Comparison of ENCODE assay signal across 14 mouse cellular contexts in genomic region chr11:102147213-102147989, GRCm38 (mm10). TPM values are rescaled to one million over a fixed set of nuclear protein-coding genes. Genes with fewer than 3 reads are reported as not detected.
DNase-seq lines count a peak whose midpoint lies in the region; ATAC-seq and TF ChIP-seq lines count a peak whose summit lies in the region.
"Had no signal": no experiment of that assay in that cellular context is flagged by ENCODE, and none has a peak within 500 bp of the region (broad histone marks: within the 10 kb centered on the region; RNA-seq: fewer than 3 reads in every experiment).

No protein-coding gene starts in this region.

- ATAC-seq in heart, embryonic 11.5 days (replicated peaks; ENCODE audit: insufficient number of reproducible peaks, low FRiP score, low TSS enrichment): no peak
- ATAC-seq in midbrain, embryonic 14.5 days (ENCODE audit: low FRiP score, low TSS enrichment): no peak
- ATAC-seq in limb, embryonic 12.5 days (ENCODE audit: insufficient number of reproducible peaks, insufficient read depth, low FRiP score, low TSS enrichment, low read depth): no peak
- no peak for ATAC-seq in megakaryocyte-erythroid progenitor cell, adult 5-6 weeks (replicated peaks; ENCODE audit: low FRiP score, low TSS enrichment, poor library complexity, severe bottlenecking)

- peak overlapping the region; percentile 61 for H3K4me2 ChIP-seq in heart, embryonic 11.5 days
- H3K4me2 ChIP-seq in midbrain, embryonic 14.5 days (ENCODE audit: low read length): no peak overlapping the region
- H3K4me2 ChIP-seq in limb, embryonic 12.5 days: peak overlapping the region; percentile 60
- H3K4me2 ChIP-seq: midbrain, embryonic 12.5 days had no signal

- H3K27me3 ChIP-seq in heart, embryonic 11.5 days (ENCODE audit: control insufficient read depth, insufficient read depth, low read length): peaks cover 64% of the 10 kb centered on the region
- peaks cover 74% of the 10 kb centered on the region for H3K27me3 ChIP-seq in midbrain, embryonic 10.5 days (ENCODE audit: low read depth, poor library complexity, severe bottlenecking)
- H3K27me3 ChIP-seq in midbrain, embryonic 14.5 days (ENCODE audit: control insufficient read depth, insufficient read depth, low read length): peaks cover 54% of the 10 kb centered on the region
- H3K27me3 ChIP-seq in limb, embryonic 12.5 days: peaks cover 74% of the 10 kb centered on the region
- peaks cover 3% of the 10 kb centered on the region for H3K27me3 ChIP-seq in testis, adult 2 months (ENCODE audit: control insufficient read depth, insufficient read depth, low read length)

- no peak for TF ChIP-seq CTCF in testis, adult 2 months (IDR thresholded peaks at IDR 0.05; ENCODE audit: control insufficient read depth, insufficient read depth, insufficient replicate concordance, low read depth, low read length)

- peaks cover 22% of the 10 kb centered on the region for H3K4me1 ChIP-seq in heart, embryonic 11.5 days (ENCODE audit: control insufficient read depth, insufficient read depth, low read length)
- H3K4me1 ChIP-seq in midbrain, embryonic 10.5 days: peaks cover 33% of the 10 kb centered on the region
- H3K4me1 ChIP-seq in midbrain, embryonic 14.5 days (ENCODE audit: control insufficient read depth, insufficient read depth, low read length): 0 out of 2 replicates have a peak, but pooled peaks cover 3% of the 10 kb centered on the region
- peaks cover 30% of the 10 kb centered on the region for H3K4me1 ChIP-seq in limb, embryonic 12.5 days (replicated peaks)
- peaks cover 19% of the 10 kb centered on the region for H3K4me1 ChIP-seq in testis, adult 2 months (ENCODE audit: control insufficient read depth, insufficient read depth, low read length)

- TF ChIP-seq POLR2A in testis, adult 2 months (IDR thresholded peaks at IDR 0.05; ENCODE audit: control insufficient read depth, low read depth, low read length): no peak

- WGBS in heart, embryonic 11.5 days (ENCODE audit: insufficient replicate concordance): 12% methylated on average over 34 of the region's 34 CpGs
- WGBS in midbrain, embryonic 10.5 days: 13% methylated on average over 34 of the region's 34 CpGs
- 9% methylated on average over 34 of the region's 34 CpGs for WGBS in midbrain, embryonic 14.5 days
- 13% methylated on average over 34 of the region's 34 CpGs for WGBS in limb, embryonic 12.5 days

- H3K36me3 ChIP-seq in heart, embryonic 11.5 days (ENCODE audit: control insufficient read depth, insufficient read depth, low read length): no peaks in the 10 kb centered on the region
- peaks cover 3% of the 10 kb centered on the region for H3K36me3 ChIP-seq in midbrain, embryonic 10.5 days
- peaks cover 1% of the 10 kb centered on the region; the same call in 1 of the 2 replicates for H3K36me3 ChIP-seq in midbrain, embryonic 14.5 days (ENCODE audit: control insufficient read depth, insufficient read depth, low read length)
- H3K36me3 ChIP-seq in limb, embryonic 12.5 days: peaks cover 1% of the 10 kb centered on the region
- no peaks in the 10 kb centered on the region for H3K36me3 ChIP-seq in testis, adult 2 months (ENCODE audit: control insufficient read depth, insufficient read depth, low read length)

- no peaks in the 10 kb centered on the region for H3K9me3 ChIP-seq in heart, embryonic 11.5 days (replicated peaks; ENCODE audit: control insufficient read depth, low read length)
- H3K9me3 ChIP-seq in midbrain, embryonic 10.5 days (replicated peaks): no peaks in the 10 kb centered on the region
- H3K9me3 ChIP-seq in midbrain, embryonic 14.5 days (ENCODE audit: control insufficient read depth, low read length): no peaks in the 10 kb centered on the region
- no peaks in the 10 kb centered on the region for H3K9me3 ChIP-seq in limb, embryonic 12.5 days
- H3K9me3 ChIP-seq: midbrain, embryonic 12.5 days had no signal

- H3K9ac ChIP-seq in heart, embryonic 11.5 days (ENCODE audit: low read depth, low read length): no peak overlapping the region; the same call in 1 of the 2 replicates
- no peak overlapping the region for H3K9ac ChIP-seq in midbrain, embryonic 14.5 days (replicated peaks; ENCODE audit: low read length)
- H3K9ac ChIP-seq in limb, embryonic 12.5 days (replicated peaks): no peak overlapping the region
- H3K9ac ChIP-seq: midbrain, embryonic 12.5 days had no signal

- H3K27ac ChIP-seq in heart, embryonic 11.5 days (ENCODE audit: low read depth, low read length): no peak overlapping the region
- H3K27ac ChIP-seq in midbrain, embryonic 10.5 days (replicated peaks): no peak overlapping the region
- H3K27ac ChIP-seq in midbrain, embryonic 14.5 days (replicated peaks; ENCODE audit: low read depth, low read length): no peak overlapping the region
- H3K27ac ChIP-seq in limb, embryonic 12.5 days: no peak overlapping the region
- H3K27ac ChIP-seq in testis, adult 2 months (ENCODE audit: control insufficient read depth, insufficient read depth, low read depth, low read length): no peak overlapping the region
- H3K27ac ChIP-seq: midbrain, embryonic 12.5 days had no signal

- peak overlapping the region; percentile 43 for H3K4me3 ChIP-seq in heart, embryonic 11.5 days (ENCODE audit: low read depth, low read length)
- peak overlapping the region; percentile 29 for H3K4me3 ChIP-seq in midbrain, embryonic 10.5 days
- no peak overlapping the region for H3K4me3 ChIP-seq in midbrain, embryonic 14.5 days (replicated peaks; ENCODE audit: low read depth, low read length)
- peak overlapping the region; percentile 38 for H3K4me3 ChIP-seq in limb, embryonic 12.5 days (replicated peaks)
- peak overlapping the region; percentile 22 for H3K4me3 ChIP-seq in testis, adult 2 months (ENCODE audit: control insufficient read depth, low read depth, low read length)
- H3K4me3 ChIP-seq: midbrain, embryonic 12.5 days had no signal

- DNase-seq in heart, adult 9 months (ENCODE audit: low spot score in 2 of 2): no peak
- DNase-seq in midbrain, embryonic 10.5 days (ENCODE audit: low spot score): peak; percentile 33
- DNase-seq in midbrain, embryonic 14.5 days: no peak
- no peak for DNase-seq in right cerebral cortex, postnatal 4 days
- DNase-seq: adrenal gland, postnatal 10 days; thymus, postnatal 36 days had no signal

RNA-seq across cellular contexts. Expression of gene Nags, which starts 2.1 kb away (rescaled TPM):
- 0.33 TPM in 1 of 2 replicates, not detected in the other for polyA plus RNA-seq in heart, embryonic 11.5 days (2014; fragmentation: Nextera tagmentation; extraction: Ambion mirVana)
- polyA plus RNA-seq in midbrain, embryonic 10.5 days (2016; fragmentation: Nextera tagmentation; extraction: Ambion mirVana): 0.10 TPM in 1 of 2 replicates, not detected in the other
- 0.08 TPM in 1 of 2 replicates, not detected in the other for polyA plus RNA-seq in midbrain, embryonic 14.5 days (2014; fragmentation: Nextera tagmentation; extraction: Ambion mirVana)
- polyA plus RNA-seq in limb, embryonic 12.5 days (2016; fragmentation: Nextera tagmentation; extraction: Ambion mirVana): 0.24 TPM in 1 of 2 replicates, not detected in the other
- 6.2 and 8.0 TPM in 2 replicates for polyA plus RNA-seq in testis, adult 2 months (2012; rRNA removed)
- total RNA-seq in megakaryocyte-erythroid progenitor cell, adult 5-6 weeks (2014; fragmentation: Nextera tagmentation): 7.4 and 9.5 TPM in 2 replicates
- 1.6 and 2.1 TPM in 2 replicates for total RNA-seq in megakaryocyte-erythroid progenitor cell, adult 5-6 weeks (2017)
- total RNA-seq: granulocyte monocyte progenitor cell, adult 5-6 weeks; layer of hippocampus, postnatal 14 days had no signal
- polyA plus RNA-seq: midbrain, embryonic 12.5 days had no signal

RNA-seq across cellular contexts. Expression of gene Tmem101, which starts 8.8 kb away (rescaled TPM):
- 31.2 and 36.3 TPM in 2 replicates for polyA plus RNA-seq in heart, embryonic 11.5 days (2014; fragmentation: Nextera tagmentation; extraction: Ambion mirVana)
- 40.4 and 42.3 TPM in 2 replicates for polyA plus RNA-seq in midbrain, embryonic 10.5 days (2016; fragmentation: Nextera tagmentation; extraction: Ambion mirVana)
- polyA plus RNA-seq in midbrain, embryonic 14.5 days (2014; fragmentation: Nextera tagmentation; extraction: Ambion mirVana): 32.8 and 36.1 TPM in 2 replicates
- polyA plus RNA-seq in limb, embryonic 12.5 days (2016; fragmentation: Nextera tagmentation; extraction: Ambion mirVana): 40.6 and 44.2 TPM in 2 replicates
- 13.3 and 15.1 TPM in 2 replicates for polyA plus RNA-seq in testis, adult 2 months (2012; rRNA removed)
- 4.7 and 9.3 TPM in 2 replicates for total RNA-seq in megakaryocyte-erythroid progenitor cell, adult 5-6 weeks (2014; fragmentation: Nextera tagmentation)
- total RNA-seq in megakaryocyte-erythroid progenitor cell, adult 5-6 weeks (2017): 11.8 and 15.7 TPM in 2 replicates

RNA-seq across cellular contexts. Expression of gene Lsm12, which starts 37.7 kb away (rescaled TPM):
- polyA plus RNA-seq in heart, embryonic 11.5 days (2014; fragmentation: Nextera tagmentation; extraction: Ambion mirVana): 61.3 and 64.3 TPM in 2 replicates
- polyA plus RNA-seq in midbrain, embryonic 10.5 days (2016; fragmentation: Nextera tagmentation; extraction: Ambion mirVana): 141 and 144 TPM in 2 replicates
- 76.0 and 80.9 TPM in 2 replicates for polyA plus RNA-seq in midbrain, embryonic 14.5 days (2014; fragmentation: Nextera tagmentation; extraction: Ambion mirVana)
- 103 TPM in 2 replicates for polyA plus RNA-seq in limb, embryonic 12.5 days (2016; fragmentation: Nextera tagmentation; extraction: Ambion mirVana)
- 41.5 and 41.8 TPM in 2 replicates for polyA plus RNA-seq in testis, adult 2 months (2012; rRNA removed)
- total RNA-seq in megakaryocyte-erythroid progenitor cell, adult 5-6 weeks (2014; fragmentation: Nextera tagmentation): 110 TPM in 2 replicates
- 71.3 and 94.9 TPM in 2 replicates for total RNA-seq in megakaryocyte-erythroid progenitor cell, adult 5-6 weeks (2017)

RNA-seq across cellular contexts. Expression of gene Pyy, which starts 39.8 kb away (rescaled TPM):
- polyA plus RNA-seq in heart, embryonic 11.5 days (2014; fragmentation: Nextera tagmentation; extraction: Ambion mirVana): 0.69 TPM in 1 of 2 replicates, not detected in the other
- polyA plus RNA-seq in midbrain, embryonic 10.5 days (2016; fragmentation: Nextera tagmentation; extraction: Ambion mirVana): not detected in 2 replicates
- not detected in 2 replicates for polyA plus RNA-seq in midbrain, embryonic 14.5 days (2014; fragmentation: Nextera tagmentation; extraction: Ambion mirVana)
- polyA plus RNA-seq in limb, embryonic 12.5 days (2016; fragmentation: Nextera tagmentation; extraction: Ambion mirVana): not detected in 2 replicates
- 8.2 and 9.4 TPM in 2 replicates for polyA plus RNA-seq in testis, adult 2 months (2012; rRNA removed)
- total RNA-seq in megakaryocyte-erythroid progenitor cell, adult 5-6 weeks (2014; fragmentation: Nextera tagmentation): not detected in 2 replicates
- total RNA-seq in megakaryocyte-erythroid progenitor cell, adult 5-6 weeks (2017): not detected in 2 replicates
- total RNA-seq: adrenal gland, postnatal 10 days; granulocyte monocyte progenitor cell, adult 5-6 weeks; layer of hippocampus, postnatal 14 days had no signal
- polyA plus RNA-seq: cortical plate, adult 2 months; midbrain, embryonic 12.5 days had no signal

RNA-seq across cellular contexts. Expression of gene G6pc3, which starts 42.0 kb away (rescaled TPM):
- 27.9 and 28.7 TPM in 2 replicates for polyA plus RNA-seq in heart, embryonic 11.5 days (2014; fragmentation: Nextera tagmentation; extraction: Ambion mirVana)
- 39.1 and 41.5 TPM in 2 replicates for polyA plus RNA-seq in midbrain, embryonic 10.5 days (2016; fragmentation: Nextera tagmentation; extraction: Ambion mirVana)
- 31.6 and 43.7 TPM in 2 replicates for polyA plus RNA-seq in midbrain, embryonic 14.5 days (2014; fragmentation: Nextera tagmentation; extraction: Ambion mirVana)
- polyA plus RNA-seq in limb, embryonic 12.5 days (2016; fragmentation: Nextera tagmentation; extraction: Ambion mirVana): 36.6 and 36.8 TPM in 2 replicates
- 416 and 434 TPM in 2 replicates for polyA plus RNA-seq in testis, adult 2 months (2012; rRNA removed)
- 71.5 and 93.3 TPM in 2 replicates for total RNA-seq in megakaryocyte-erythroid progenitor cell, adult 5-6 weeks (2014; fragmentation: Nextera tagmentation)
- 39.9 and 59.4 TPM in 2 replicates for total RNA-seq in megakaryocyte-erythroid progenitor cell, adult 5-6 weeks (2017)
